Mouse (Mus musculus) stomach, embryonic 16.5 days (tissue): ENCODE data around the gene Slc22a19. TPM values are rescaled to one million over a fixed set of nuclear protein-coding genes. Genes with fewer than 3 reads are reported as not detected.

Experiments
- ATAC-seq: fragments of 200-750 bp; cut with Nextera tagmentation; 2 replicates; pipeline ENCODE4 v1.8.0; 2017; ENCODE audit warnings: moderate number of reproducible peaks, moderate TSS enrichment; ENCODE audit not compliant: insufficient read depth, low FRiP score
- H3K27ac ChIP-seq: fragments of 300-500 bp; sonication (generic); 2 replicates; pipeline ENCODE4 v1.5.1; 2014; ENCODE audit warnings: low read length
- H3K27me3 ChIP-seq: fragments of 300-500 bp; sonication (generic); 2 replicates; pipeline ENCODE4 v1.6.1; 2014; ENCODE audit warnings: low read length, control low read depth, mixed read lengths; ENCODE audit not compliant: control insufficient read depth, insufficient read depth
- H3K36me3 ChIP-seq: fragments of 300-500 bp; sonication (generic); 2 replicates; pipeline ENCODE4 v1.6.1; 2014; ENCODE audit warnings: low read length; ENCODE audit not compliant: control insufficient read depth, insufficient read depth
- H3K4me1 ChIP-seq: fragments of 300-500 bp; sonication (generic); 2 replicates; pipeline ENCODE4 v1.6.1; 2014; ENCODE audit warnings: low read length, control low read depth, mixed read lengths; ENCODE audit not compliant: control insufficient read depth, insufficient read depth
- H3K4me2 ChIP-seq: fragments of 300-500 bp; sonication (generic); 2 replicates; pipeline ENCODE4 v1.6.1; 2014; ENCODE audit warnings: low read depth, low read length, mixed read lengths
- H3K4me3 ChIP-seq: fragments of 300-500 bp; sonication (generic); replicated peaks from 2 replicates; pipeline ENCODE4 v1.5.1; 2014; ENCODE audit warnings: mild to moderate bottlenecking, low read length
- H3K9ac ChIP-seq: fragments of 300-500 bp; sonication (generic); 2 replicates; pipeline ENCODE4 v1.6.1; 2014; ENCODE audit warnings: low read length
- H3K9me3 ChIP-seq: fragments of 300-500 bp; sonication (generic); replicated peaks from 2 replicates; pipeline ENCODE4 v1.6.1; 2016; ENCODE audit warnings: low read length, control low read depth; ENCODE audit not compliant: control insufficient read depth
- polyA plus RNA-seq: library from polyadenylated mRNA; unstranded; fragments of >200 nt; fragmentation: Nextera tagmentation; extraction: Ambion mirVana; gene quantifications from 2 replicates; pipeline ENCODE4 v1.2.1, GENCODE M21; 2015

Gene Slc22a19
- polyA plus RNA-seq, 1 experiment from 2014 or later = not detected

GRCm38 (mm10) chr19:7633021-7633420 lies 78.1 kb downstream of the Slc22a19 start:
- Histone ChIP-seq H3K9me3 (no peaks in the 10 kb centered on the region), H3K9ac (no peak overlapping the region), H3K4me1 (no peaks in the 10 kb centered on the region), H3K27ac (no peak overlapping the region), H3K27me3 (no peaks in the 10 kb centered on the region), H3K4me3 (no peak overlapping the region), H3K4me2 (no peak overlapping the region), H3K36me3 (no peaks in the 10 kb centered on the region)
- no peak for ATAC-seq

Other genes with a start within 250 kb of the Slc22a19 start
- gene Rtn3, start 228.0 kb downstream of the Slc22a19 start, polyA plus RNA-seq = 132 and 139 TPM in 2 replicates
- 14.0 and 16.2 TPM in 2 replicates for gene Atl3, start 217.3 kb downstream of the Slc22a19 start, polyA plus RNA-seq
- 15.7 and 15.8 TPM in 2 replicates for gene Pla2g16, start 153.9 kb downstream of the Slc22a19 start, polyA plus RNA-seq
- gene Lgals12, start 104.1 kb downstream of the Slc22a19 start, polyA plus RNA-seq = 3.5 and 3.6 TPM in 2 replicates
- gene Hrasls5, start 98.8 kb downstream of the Slc22a19 start, polyA plus RNA-seq = not detected in 2 replicates
- not detected in 2 replicates for gene Slc22a26, start 91.4 kb upstream of the Slc22a19 start, polyA plus RNA-seq